Mouse (Mus musculus): ENCODE data around the gene Nav2.

The Nav2 gene

GRCm38 (mm10) chr7:49359120-49359519 is 450.6 kb downstream of the Nav2 start:
- DNase-seq (ENCODE audit: low spot score) = no peak

- no peak for DNase-seq (ENCODE audit: low spot score)
Measured at GRCm38 (mm10) chr7:49360597-49360996, 452.1 kb downstream of the Nav2 start.

- DNase-seq (ENCODE audit: low spot score) = no peak
Measured at GRCm38 (mm10) chr7:49361465-49362090, 453.1 kb downstream of the Nav2 start.

- no peak for DNase-seq (ENCODE audit: low spot score)
Measured at GRCm38 (mm10) chr7:49364486-49365162, 456.1 kb downstream of the Nav2 start.

- DNase-seq (ENCODE audit: low spot score) = no peak
Measured at GRCm38 (mm10) chr7:49368590-49368989, 460.1 kb downstream of the Nav2 start.

- DNase-seq (ENCODE audit: low spot score) = no peak
Measured at GRCm38 (mm10) chr7:49369006-49369405, 460.5 kb downstream of the Nav2 start.

- DNase-seq (ENCODE audit: low spot score) = no peak
Measured at GRCm38 (mm10) chr7:49369809-49370473, 461.4 kb downstream of the Nav2 start.

- DNase-seq (ENCODE audit: low spot score) = no peak
Measured at GRCm38 (mm10) chr7:49371345-49371744, 462.8 kb downstream of the Nav2 start.

GRCm38 (mm10) chr7:49371972-49372371 is 463.5 kb downstream of the Nav2 start:
- DNase-seq (ENCODE audit: low spot score) = no peak

GRCm38 (mm10) chr7:49373173-49373572 is 464.7 kb downstream of the Nav2 start:
- DNase-seq (ENCODE audit: low spot score) = no peak

GRCm38 (mm10) chr7:49373661-49374060 is 465.1 kb downstream of the Nav2 start:
- DNase-seq (ENCODE audit: low spot score) = no peak

- no peak for DNase-seq (ENCODE audit: low spot score)
Measured at GRCm38 (mm10) chr7:49375499-49375974, 467.0 kb downstream of the Nav2 start.

GRCm38 (mm10) chr7:49378608-49379007 is 470.1 kb downstream of the Nav2 start:
- no peak for DNase-seq (ENCODE audit: low spot score)

GRCm38 (mm10) chr7:49380940-49381339 is 472.4 kb downstream of the Nav2 start:
- no peak for DNase-seq (ENCODE audit: low spot score)

- no peak for DNase-seq (ENCODE audit: low spot score)
Measured at GRCm38 (mm10) chr7:49382884-49383283, 474.4 kb downstream of the Nav2 start.

- no peak for DNase-seq (ENCODE audit: low spot score)
Measured at GRCm38 (mm10) chr7:49388137-49388536, 479.6 kb downstream of the Nav2 start.

- no peak for DNase-seq (ENCODE audit: low spot score)
Measured at GRCm38 (mm10) chr7:49390312-49390711, 481.8 kb downstream of the Nav2 start.

GRCm38 (mm10) chr7:49390829-49391228 is 482.3 kb downstream of the Nav2 start:
- DNase-seq (ENCODE audit: low spot score) = no peak

- no peak for DNase-seq (ENCODE audit: low spot score)
Measured at GRCm38 (mm10) chr7:49392180-49392579, 483.7 kb downstream of the Nav2 start.

- no peak for DNase-seq (ENCODE audit: low spot score)
Measured at GRCm38 (mm10) chr7:49392834-49393233, 484.3 kb downstream of the Nav2 start.

GRCm38 (mm10) chr7:49393857-49394256 is 485.3 kb downstream of the Nav2 start:
- no peak for DNase-seq (ENCODE audit: low spot score)

- DNase-seq (ENCODE audit: low spot score) = no peak
Measured at GRCm38 (mm10) chr7:49396202-49396601, 487.7 kb downstream of the Nav2 start.

GRCm38 (mm10) chr7:49397441-49398003 is 489.0 kb downstream of the Nav2 start:
- no peak for DNase-seq (ENCODE audit: low spot score)

Data from ovary, postnatal 10 days (tissue).